Mouse (Mus musculus) spleen, adult 2 months (tissue): ENCODE measurements around the gene Nme7. TPM values are rescaled to one million over a fixed set of nuclear protein-coding genes. Genes with fewer than 3 reads are reported as not detected.

ENCODE experiments used
- DNase-seq, 2 experiments: peaks; one replicate each; pipeline versions ENCODE4 v3.0.0 to v3.0.0-alpha.2; 2012 to 2021; ENCODE audit warnings: low spot score in 2 of 2, low read depth in 1 of 2
- H3K27ac ChIP-seq: fragments of 200-500 bp; 2 replicates; pipeline ENCODE4 v1.5.1; 2012; ENCODE audit warnings: low read length, inconsistent platforms; ENCODE audit not compliant: insufficient read depth
- H3K27me3 ChIP-seq: fragments of 200-500 bp; 2 replicates; pipeline ENCODE4 v1.6.1; 2012; ENCODE audit warnings: mild to moderate bottlenecking, moderate library complexity, low read length, inconsistent platforms; ENCODE audit not compliant: control insufficient read depth, insufficient read depth
- H3K36me3 ChIP-seq: fragments of 200-500 bp; 2 replicates; pipeline ENCODE4 v1.6.1; 2012; ENCODE audit warnings: mild to moderate bottlenecking, low read length, inconsistent platforms; ENCODE audit not compliant: control insufficient read depth, insufficient read depth
- H3K4me1 ChIP-seq: fragments of 200-500 bp; 2 replicates; pipeline ENCODE4 v1.6.1; 2011; ENCODE audit warnings: inconsistent platforms; ENCODE audit not compliant: control insufficient read depth, insufficient read depth, insufficient read length
- H3K4me3 ChIP-seq: fragments of 200-500 bp; 2 replicates; pipeline ENCODE4 v1.5.1; 2011; ENCODE audit warnings: mild to moderate bottlenecking, inconsistent platforms; ENCODE audit not compliant: insufficient read depth, insufficient read length; ENCODE audit errors: extremely low read depth
- CTCF ChIP-seq: fragments of 200-500 bp; IDR thresholded peaks from 2 replicates; pipeline ENCODE4 v1.5.1; 2011; ENCODE audit warnings: mild to moderate bottlenecking, inconsistent platforms; ENCODE audit not compliant: insufficient read depth, insufficient read length, insufficient replicate concordance; ENCODE audit errors: extremely low read depth
- POLR2A ChIP-seq: fragments of 200-500 bp; IDR thresholded peaks from 2 replicates; pipeline ENCODE4 v1.6.1; 2011; ENCODE audit warnings: low read depth, low read length, inconsistent platforms
- WGBS: fragments of 180-500 bp; shearing (Covaris S2); methylation state at CpG from one replicate; pipeline ENCODE4 v1.1.7; 2018; 5-methylcytosine and 5-hydroxymethylcytosine counted together
- polyA plus RNA-seq: library from polyadenylated mRNA; depleted of rRNA; stranded (reverse); fragments of >200 nt; gene quantifications from 2 replicates; pipeline ENCODE4 v1.2.3, GENCODE M21; 2012

The Nme7 gene
- polyA plus RNA-seq, 1 experiment: 3.8 TPM

DNA sequence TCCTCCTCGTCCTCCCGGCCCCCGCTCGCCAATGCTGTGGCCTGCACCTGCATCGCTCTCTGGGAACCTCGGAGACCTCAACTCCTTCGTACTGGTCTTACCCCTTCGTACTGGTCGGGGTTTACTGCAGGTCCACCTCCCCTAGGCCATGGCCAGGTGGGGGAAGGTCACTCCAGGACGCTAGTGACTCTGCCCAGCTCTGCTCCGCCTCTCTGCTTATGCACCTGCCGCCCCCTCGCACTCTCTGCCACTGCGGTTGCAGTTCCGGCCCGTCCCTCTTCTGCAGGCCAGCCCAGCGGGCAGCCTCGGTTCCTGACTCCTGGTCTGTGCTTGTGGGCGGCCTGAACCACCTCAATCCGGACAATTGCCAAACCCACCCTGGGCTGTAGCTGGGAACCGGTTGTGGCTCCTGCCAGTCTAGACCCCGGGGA is 154.7 kb downstream of the Nme7 start:
- H3K4me1 ChIP-seq: peaks cover 15% of the 10 kb centered on the region; the same call in 1 of the 2 replicates
- WGBS: 6% methylated on average over 22 of the region's 22 CpGs
- no peak for TF ChIP-seq CTCF
- no peak for TF ChIP-seq POLR2A
- peak overlapping the region; percentile 92 for H3K4me3 ChIP-seq
- H3K36me3 ChIP-seq: no peaks in the 10 kb centered on the region
- H3K27ac ChIP-seq: 0 out of 2 replicates have a peak overlapping the region, but pooled peaks have one; percentile 28
- DNase-seq: peak; percentile 5 to 49
- H3K27me3 ChIP-seq: no peaks in the 10 kb centered on the region

DNA sequence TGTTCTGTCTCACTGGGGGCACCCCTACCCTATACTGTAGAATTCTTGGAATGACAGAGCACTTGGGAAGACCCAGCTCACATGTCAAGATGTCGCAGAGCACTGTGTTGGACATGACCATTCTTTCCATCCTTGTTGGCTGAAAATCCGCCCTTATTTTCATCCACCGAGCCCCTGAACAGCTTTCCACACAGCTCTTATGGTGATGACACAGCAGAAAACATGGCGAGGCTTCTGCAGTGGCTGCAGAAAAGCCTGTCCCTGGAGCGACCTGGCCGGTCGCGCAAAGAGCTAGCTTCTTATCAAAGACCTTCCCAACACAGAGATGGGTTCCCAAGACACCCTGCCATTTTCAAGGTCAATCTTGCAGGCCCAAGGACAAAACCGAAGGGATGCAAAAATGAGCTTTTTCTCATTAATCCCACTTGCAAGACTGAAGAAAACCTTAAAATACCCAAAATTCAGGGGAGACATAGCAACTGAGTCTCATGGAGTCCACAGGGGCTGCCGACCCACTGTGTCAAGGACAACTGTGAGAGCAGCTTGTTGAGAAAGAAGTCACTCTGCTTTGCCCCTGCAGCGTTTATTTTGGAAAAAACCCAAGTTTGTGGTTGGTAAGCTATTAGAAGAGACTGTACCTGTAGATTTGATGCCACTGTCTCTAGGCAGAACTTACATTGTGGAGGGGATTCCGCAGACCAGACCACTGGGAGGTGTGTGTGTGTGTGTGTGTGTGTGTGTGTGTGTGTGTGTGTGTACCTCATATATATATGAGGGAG is 155.4 kb downstream of the Nme7 start:
- no peak for TF ChIP-seq POLR2A
- TF ChIP-seq CTCF: no peak
- 0 out of 2 replicates have a peak overlapping the region, but pooled peaks have one; percentile 92 for H3K4me3 ChIP-seq
- H3K4me1 ChIP-seq: peaks cover 15% of the 10 kb centered on the region; the same call in 1 of the 2 replicates
- DNase-seq: no peak
- H3K27me3 ChIP-seq: no peaks in the 10 kb centered on the region
- no peaks in the 10 kb centered on the region for H3K36me3 ChIP-seq
- WGBS: 40% methylated on average over 12 of the region's 12 CpGs
- H3K27ac ChIP-seq: no peak overlapping the region

DNA sequence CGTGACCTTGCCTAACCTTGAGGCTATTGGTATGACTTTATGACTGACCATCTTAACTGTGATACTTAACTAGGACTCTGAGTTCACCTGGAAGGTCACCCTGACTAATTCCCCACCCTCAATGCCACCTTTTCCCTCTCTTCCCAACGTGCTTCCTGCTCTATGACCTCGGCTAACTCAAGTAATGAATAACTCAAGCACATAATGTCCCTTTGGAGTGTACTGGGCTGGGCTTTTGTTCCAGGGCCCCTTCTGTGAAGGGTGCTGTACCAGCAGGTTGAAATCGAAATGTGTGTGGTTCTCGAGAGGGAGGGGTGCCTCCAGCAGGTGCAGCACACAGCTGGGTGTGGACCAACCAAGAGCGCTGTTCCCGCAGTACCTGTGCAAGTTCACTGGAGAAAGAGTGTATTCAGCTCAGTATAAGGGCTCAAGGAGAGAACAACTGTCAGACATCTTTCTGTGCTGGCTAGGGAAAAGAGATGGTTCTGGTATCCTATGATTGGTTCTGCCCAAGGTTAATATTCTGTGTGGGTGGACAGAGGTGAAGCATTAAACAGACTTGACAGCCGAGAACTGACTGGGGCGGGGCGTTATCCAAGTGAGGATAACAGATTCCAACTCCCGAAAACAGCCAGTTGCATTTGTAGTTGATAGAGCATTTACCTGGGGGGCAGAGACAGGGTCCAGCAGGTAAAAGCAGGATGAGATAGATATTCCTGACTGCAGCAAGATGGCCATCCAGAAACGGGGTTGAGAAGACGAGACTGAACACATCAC is 157.2 kb downstream of the Nme7 start:
- Histone ChIP-seq H3K27ac (no peak overlapping the region), H3K36me3 (no peaks in the 10 kb centered on the region), H3K27me3 (no peaks in the 10 kb centered on the region), H3K4me3 (no peak overlapping the region), H3K4me1 (peaks cover 5% of the 10 kb centered on the region; the same call in 1 of the 2 replicates)
- 80% methylated on average over 13 of the region's 13 CpGs for WGBS
- DNase-seq: no peak
- TF ChIP-seq POLR2A (no peak), CTCF (no peak)

DNA sequence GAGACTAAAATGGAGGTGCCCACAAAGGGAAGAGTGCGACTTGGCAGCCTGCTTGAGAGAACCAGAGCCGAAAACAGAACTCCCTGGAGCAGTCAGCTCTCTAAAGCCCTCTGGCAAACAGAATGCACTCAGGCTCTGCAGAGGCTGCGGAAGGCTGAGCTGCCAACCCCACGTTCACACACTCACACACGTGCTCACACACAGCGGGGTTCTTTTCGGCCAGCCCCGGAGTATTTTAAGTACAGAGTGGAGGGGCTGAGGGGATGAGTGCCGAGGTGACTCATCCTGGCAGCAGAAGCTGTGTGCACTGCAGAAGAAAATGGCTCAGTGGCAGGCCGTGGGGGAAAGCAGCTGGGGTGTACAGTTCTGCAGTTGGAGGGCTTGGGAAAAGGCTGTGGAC is 157.8 kb downstream of the Nme7 start:
- H3K4me1 ChIP-seq: peaks cover 5% of the 10 kb centered on the region; the same call in 1 of the 2 replicates
- no peaks in the 10 kb centered on the region for H3K36me3 ChIP-seq
- H3K4me3 ChIP-seq: no peak overlapping the region
- no peak for TF ChIP-seq CTCF
- no peak for TF ChIP-seq POLR2A
- DNase-seq: no peak
- H3K27ac ChIP-seq: no peak overlapping the region
- WGBS: 41% methylated on average over 10 of the region's 10 CpGs
- H3K27me3 ChIP-seq: no peaks in the 10 kb centered on the region

DNA sequence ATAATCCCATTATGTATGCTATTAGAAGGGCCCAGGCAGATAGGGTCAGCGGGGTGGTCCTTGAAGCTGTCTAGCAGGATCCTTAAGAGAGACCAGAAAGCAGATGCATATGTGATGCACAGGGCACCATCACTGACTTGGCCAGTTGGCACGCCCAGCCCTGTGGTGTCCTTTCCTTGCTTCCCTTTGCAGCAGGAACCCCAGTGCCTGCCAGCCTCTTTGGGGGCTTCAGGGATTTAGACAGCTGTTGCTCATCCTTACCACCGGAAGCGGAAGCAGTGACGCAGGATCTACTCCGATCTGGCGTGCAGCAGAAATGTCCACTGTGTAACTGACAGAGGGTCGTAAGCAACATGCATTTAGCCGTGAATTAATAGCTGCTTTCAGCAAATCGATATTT is 163.5 kb downstream of the Nme7 start:
- no peaks in the 10 kb centered on the region for H3K4me1 ChIP-seq
- no peak overlapping the region for H3K27ac ChIP-seq
- WGBS: 92% methylated on average over 10 of the region's 10 CpGs
- no peaks in the 10 kb centered on the region for H3K36me3 ChIP-seq
- no peak for DNase-seq
- no peaks in the 10 kb centered on the region for H3K27me3 ChIP-seq
- no peak for TF ChIP-seq POLR2A
- no peak for TF ChIP-seq CTCF
- no peak overlapping the region for H3K4me3 ChIP-seq

DNA sequence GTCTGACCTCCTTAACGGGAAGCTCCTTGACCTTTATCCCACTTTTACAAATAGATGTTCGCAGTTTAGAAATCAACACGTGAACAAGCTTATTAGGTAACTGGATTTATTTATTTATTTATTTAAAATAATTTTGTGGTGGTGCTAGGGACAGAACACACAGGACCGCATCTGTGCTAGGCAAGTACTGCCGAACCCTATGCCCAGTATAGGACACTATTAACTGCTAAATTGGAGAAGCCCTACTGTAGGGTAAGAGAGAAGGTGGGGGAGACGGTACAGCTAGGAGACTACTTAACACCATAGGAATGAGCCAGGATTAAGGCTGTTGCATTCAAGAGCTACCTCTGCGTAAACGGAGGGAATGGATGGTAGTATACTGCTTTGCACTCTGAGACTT is 164.4 kb downstream of the Nme7 start:
- 90% methylated on average over 8 of the region's 8 CpGs for WGBS
- Histone ChIP-seq H3K27me3 (no peaks in the 10 kb centered on the region), H3K27ac (no peak overlapping the region), H3K4me1 (no peaks in the 10 kb centered on the region), H3K4me3 (no peak overlapping the region), H3K36me3 (no peaks in the 10 kb centered on the region)
- no peak for TF ChIP-seq CTCF
- TF ChIP-seq POLR2A: no peak
- DNase-seq: no peak

DNA sequence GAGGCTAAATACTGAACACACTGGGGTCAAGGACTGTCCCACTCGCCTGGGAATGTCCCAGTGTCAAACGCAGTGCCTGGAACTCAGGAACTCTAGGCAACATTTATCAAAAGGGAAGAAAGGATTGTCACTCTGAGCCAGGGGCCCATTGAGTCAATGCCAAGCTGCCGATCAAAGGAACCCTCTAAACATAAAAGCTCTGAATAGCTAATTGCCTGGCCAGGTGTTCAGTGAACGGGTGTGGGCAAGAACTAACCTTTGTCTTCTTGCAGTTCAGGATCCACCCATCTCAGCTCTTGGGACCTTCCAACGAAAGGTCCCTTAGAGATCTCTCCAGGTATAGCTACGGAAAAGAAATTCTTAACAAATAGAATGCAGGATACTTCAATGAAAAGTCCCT is 167.1 kb downstream of the Nme7 start:
- Histone ChIP-seq H3K27ac (no peak overlapping the region), H3K4me1 (no peaks in the 10 kb centered on the region), H3K36me3 (no peaks in the 10 kb centered on the region), H3K27me3 (no peaks in the 10 kb centered on the region), H3K4me3 (no peak overlapping the region)
- WGBS: 85% methylated on average over 6 of the region's 6 CpGs
- TF ChIP-seq POLR2A: no peak
- TF ChIP-seq CTCF: no peak
- no peak for DNase-seq
